Mouse (Mus musculus): ENCODE results near the gene Gm27179.
"Not testable (repeated sequence)": the region's sequence is repeated elsewhere in the genome, so short reads cannot be mapped to it uniquely, and the experiment has no call there.

Gm27179 gene

GRCm38 (mm10) chr14:69470122-69470708 lies 42.1 kb downstream of the Gm27179 start:
- DNase-seq, result not testable (repeated sequence)

- DNase-seq, result not testable (repeated sequence)
Measured at GRCm38 (mm10) chr14:69467612-69468366, 44.6 kb downstream of the Gm27179 start.

- not testable (repeated sequence) for DNase-seq
Measured at GRCm38 (mm10) chr14:69464465-69464864, 47.9 kb downstream of the Gm27179 start.
